Mouse (Mus musculus): ENCODE results near the gene Akt3.

The Akt3 gene

GRCm38 (mm10) chr1:177188708-177189107 is 69.3 kb downstream of the Akt3 start:
- no peak for DNase-seq (ENCODE audit: low spot score in 2 of 2)

DNA sequence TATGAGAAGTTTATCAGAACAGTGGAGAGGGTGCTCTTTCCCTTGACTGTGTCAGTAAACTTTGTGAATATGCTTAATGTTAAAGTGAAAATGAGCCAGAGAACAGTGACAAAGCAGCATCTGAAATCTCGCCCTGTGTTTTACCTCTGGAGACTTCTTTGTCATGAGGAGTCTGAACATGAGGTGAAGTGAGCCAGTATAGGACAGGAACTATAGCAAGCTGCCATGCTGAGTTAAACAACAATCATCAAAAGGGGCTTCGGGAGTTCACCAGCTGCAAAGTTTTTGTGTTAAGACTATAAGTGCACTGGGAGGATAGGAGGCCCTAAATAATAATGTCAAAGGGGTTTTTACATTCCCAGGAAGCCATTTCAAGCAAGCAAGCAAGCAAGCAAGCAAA is 71.3 kb downstream of the Akt3 start:
- DNase-seq (ENCODE audit: low spot score in 2 of 2) = no peak

DNA sequence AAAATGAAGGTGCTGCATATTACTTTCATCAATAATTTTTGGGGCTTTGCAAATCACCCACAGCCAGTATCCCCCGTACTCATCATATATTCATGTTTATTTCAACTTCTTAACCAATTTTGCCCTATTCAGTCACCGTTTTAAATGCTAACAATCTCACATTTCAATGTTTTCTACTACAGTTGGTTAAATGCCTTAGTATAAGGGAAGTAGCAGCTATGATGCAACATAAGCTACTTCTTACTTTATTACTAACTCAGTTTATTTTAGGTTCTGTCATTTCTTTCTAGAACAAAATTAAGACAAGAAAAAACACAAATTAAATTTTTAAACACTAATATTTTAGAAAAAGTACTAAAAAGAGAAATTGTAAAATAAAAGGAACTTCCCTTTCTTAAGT is 78.4 kb downstream of the Akt3 start:
- DNase-seq (ENCODE audit: low spot score in 2 of 2) = no peak

DNA sequence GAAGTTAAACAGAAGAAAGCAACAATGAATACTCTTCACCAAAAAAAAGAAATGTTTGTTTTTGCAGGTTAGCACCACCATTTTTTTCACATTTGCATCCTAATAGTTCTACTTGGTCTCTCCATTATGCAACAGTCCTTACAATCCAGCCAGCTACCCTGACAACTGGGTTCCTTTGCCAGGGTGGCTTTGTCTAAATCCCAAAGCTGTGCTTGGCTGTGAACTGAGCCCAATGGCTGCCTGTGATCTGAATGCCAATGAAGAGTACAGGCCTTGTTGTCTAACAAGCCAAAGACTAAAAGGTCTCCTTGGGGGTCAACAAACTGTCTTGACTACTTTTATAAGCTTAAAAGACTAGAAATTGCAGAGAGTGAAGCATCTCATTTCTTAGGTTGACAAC is 82.6 kb downstream of the Akt3 start:
- no peak for DNase-seq (ENCODE audit: low spot score in 2 of 2)

DNA sequence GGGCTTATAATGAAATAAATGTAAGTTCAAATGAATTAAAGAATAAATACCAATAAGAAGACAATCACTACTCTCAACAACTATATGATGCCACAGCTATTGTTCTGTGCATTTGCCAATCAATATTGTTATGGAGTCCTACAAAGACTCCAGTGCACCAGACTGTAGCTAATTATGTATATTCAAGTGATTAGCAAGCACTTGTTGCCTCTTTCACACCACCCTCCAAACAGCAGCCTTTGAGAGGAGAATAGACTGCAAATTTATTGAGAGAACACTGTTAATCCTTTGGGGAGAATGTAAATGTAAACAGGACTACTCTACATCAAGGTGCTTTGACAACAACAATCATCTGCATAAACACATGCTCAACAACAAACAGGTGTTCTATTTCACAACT is 86.7 kb downstream of the Akt3 start:
- no peak for DNase-seq (ENCODE audit: low spot score in 2 of 2)

DNA sequence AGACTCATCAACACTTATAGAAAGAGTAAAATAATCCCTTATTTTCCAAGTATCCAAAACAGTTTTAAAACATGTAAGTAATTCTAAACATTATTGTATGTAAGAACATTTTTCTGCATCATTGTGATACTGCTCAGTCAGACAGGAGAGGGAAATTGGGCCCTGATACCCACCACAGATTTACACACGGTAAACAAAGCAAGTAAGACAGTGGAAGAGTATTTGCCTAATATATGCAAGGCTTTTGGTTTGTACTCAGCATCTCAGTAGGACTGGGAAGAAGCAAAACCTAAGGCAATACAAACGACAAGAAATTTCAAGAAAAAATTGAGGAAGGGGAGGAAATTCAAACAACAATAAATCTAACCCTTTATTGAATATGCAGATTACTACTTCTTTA is 92.2 kb downstream of the Akt3 start:
- DNase-seq (ENCODE audit: low spot score in 2 of 2) = no peak

GRCm38 (mm10) chr1:177165336-177165735 is 92.7 kb downstream of the Akt3 start:
- no peak for DNase-seq (ENCODE audit: low spot score in 2 of 2)

DNA sequence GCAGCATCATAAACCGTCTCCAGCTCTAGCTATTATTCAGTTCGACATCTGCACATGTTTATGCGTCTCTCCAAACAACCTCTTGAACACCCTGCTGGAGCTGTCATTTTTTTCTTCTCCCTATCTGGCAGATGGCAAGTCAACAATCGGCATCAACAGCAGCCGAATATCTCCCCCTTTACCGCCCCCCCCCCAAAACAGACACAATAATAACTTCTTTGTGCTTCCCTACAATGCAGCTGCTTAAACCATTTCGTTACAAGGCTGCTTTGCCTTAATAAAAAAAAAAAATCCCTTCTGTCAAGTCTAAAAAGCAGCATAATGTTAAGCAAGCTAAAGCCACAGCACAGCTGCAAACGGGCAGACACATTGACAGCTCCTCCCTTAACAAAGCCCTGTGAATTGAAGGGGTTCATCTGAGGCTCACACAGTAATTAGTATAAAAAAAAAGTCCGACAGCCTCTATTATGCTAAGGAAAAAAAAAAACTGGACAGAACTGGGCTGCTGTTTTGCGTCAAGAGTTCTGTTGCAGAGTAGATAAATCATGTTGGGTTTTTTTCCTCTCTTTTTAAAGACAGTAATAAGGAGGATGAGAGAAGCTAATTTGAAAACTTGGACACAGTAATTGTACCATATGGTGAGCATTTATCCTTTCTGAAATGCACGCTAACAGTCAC is 107.5 kb downstream of the Akt3 start:
- no peak for DNase-seq (ENCODE audit: low spot score in 2 of 2)

DNA sequence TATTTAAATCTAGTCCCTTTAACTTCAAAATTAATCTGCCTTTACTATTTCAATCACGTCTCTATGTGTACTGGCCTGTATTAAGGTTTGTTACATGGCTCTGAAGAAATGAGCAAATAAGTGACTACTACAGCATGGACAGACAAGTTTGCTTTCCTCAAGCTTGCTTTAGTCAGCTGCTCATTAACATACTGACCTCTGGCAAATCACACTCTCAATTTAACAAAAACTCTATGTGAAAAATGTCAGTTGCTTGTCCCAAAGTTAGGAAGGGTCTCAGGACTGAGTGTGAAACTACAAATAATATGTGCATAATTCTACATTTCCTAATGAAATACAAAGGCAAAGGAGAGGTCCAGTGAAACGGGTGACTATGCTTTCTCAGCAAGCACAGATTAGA is 109.3 kb downstream of the Akt3 start:
- no peak for DNase-seq (ENCODE audit: low spot score in 2 of 2)

DNA sequence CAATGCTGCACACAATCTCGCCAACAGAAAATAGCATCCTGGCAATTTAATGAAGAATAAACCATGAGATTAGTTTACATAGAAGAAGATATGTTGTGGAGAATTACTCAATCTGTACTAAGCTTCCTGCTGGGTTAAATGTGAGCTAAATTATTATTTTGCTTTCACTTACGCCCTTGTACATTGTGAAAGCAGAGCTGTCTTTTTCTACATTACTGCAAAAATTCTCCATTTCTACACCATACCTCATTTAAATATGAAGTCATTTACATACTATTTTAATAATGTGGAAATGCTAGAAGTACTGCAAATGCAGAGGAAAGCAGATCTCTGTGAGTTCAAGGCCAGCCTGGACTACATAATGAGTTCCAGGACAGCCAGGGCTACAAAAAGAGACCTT is 116.5 kb downstream of the Akt3 start:
- no peak for DNase-seq (ENCODE audit: low spot score in 2 of 2)

DNA sequence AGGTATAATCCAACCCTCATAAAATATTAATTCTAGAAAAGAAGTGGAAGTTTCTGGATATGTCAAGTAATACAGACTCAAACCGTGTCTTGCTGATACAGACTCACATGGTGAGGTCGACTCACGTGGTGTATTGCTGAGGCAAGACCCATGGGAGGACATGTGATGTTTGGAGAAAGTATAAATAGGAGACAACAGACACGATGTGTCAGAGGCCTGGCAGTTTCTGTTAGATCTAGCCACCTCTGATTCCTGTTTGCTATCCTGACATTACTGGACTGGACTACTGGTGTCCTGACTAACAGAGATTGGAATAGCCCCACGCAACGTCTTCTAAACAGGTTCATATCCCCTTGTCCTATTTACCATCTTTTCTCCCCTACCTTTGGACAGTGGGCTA is 118.4 kb downstream of the Akt3 start:
- DNase-seq (ENCODE audit: low spot score in 2 of 2) = no peak

DNA sequence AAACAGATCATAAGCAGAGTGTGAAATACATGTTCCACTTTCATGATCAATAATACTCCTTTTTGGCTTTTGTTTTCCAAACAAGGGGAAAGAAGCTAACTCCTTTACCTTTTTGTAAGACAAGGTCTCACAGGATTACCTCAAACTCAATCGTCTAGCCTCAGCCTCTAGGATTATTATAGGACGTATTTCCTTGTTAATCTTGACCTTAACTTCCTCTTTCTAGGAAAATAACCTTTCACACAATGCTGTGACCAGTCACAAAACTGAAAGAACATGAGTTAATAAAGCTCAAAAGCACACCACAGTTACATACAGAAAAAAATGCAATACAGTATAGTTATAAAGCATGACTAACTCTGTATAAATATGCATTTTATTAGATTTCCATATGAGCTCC is 126.5 kb downstream of the Akt3 start:
- DNase-seq (ENCODE audit: low spot score in 2 of 2) = no peak

DNA sequence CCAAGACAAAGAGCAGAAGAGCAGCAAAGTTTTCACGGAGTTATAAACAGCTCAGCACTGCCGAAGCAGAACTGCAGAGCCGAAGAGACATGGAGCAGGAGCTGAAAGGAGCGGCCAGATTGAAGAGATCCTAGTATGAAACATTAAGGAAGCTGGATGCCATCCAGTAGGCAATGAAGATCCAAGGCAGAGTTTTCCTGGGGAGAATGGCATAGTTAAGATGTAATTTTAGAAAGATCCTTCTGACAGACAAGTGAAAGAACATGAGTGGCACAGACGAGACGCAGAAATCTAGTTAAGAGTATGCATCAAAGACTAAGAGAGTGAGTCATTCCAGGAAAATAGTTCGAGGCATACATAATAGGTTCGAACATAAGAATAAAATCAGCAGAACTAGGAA is 131.3 kb downstream of the Akt3 start:
- DNase-seq (ENCODE audit: low spot score in 2 of 2) = no peak

DNA sequence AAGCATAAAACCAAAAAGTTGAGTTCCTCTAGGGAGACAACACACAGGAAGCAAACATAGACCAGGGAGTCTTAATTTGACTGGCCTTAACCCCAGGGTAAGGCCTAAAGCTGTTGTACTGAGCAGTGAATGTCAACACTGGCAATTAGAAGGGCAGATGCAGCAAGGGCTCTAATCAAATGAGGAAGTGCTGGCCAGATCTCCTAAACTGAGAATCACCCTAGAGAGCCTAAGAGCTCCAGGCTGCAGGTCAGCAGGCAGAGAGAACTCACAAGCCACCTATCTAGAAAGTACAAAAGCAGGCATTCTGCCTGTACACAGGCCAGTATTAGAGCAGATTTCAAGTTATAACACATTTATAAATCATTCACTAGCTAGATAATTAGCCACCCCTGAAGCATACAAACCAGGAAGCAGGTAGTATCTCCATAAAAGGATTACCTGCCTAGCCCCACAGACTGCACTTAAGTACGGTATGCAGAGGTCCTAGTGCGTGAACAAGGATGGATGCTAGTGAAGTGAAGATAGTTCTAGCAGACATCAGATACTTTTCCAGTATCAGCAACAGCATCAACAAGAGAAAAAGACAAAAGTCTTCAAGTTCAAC is 147.2 kb downstream of the Akt3 start:
- no peak for DNase-seq (ENCODE audit: low spot score in 2 of 2)

GRCm38 (mm10) chr1:177090465-177090864 is 167.5 kb downstream of the Akt3 start:
- DNase-seq (ENCODE audit: low spot score in 2 of 2) = no peak

DNA sequence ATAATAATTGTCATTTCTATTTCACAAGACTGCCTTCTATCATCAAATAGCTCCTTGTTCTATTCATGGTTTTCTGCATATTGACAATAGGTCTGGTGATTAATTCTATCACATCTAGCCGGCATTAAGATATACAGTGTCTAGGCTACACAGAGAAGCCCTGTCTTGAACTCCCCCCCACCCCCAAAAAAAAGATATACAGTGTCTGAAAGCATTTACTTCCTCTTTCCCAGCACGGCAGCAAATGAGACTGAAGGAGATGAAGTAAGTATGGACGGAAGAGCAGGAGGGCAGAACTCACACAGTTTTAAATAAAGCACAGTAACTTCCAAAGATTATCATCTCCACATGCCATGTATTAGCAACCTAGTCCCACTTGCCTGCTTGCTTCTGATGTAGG is 168.5 kb downstream of the Akt3 start:
- DNase-seq (ENCODE audit: low spot score in 2 of 2) = no peak

DNA sequence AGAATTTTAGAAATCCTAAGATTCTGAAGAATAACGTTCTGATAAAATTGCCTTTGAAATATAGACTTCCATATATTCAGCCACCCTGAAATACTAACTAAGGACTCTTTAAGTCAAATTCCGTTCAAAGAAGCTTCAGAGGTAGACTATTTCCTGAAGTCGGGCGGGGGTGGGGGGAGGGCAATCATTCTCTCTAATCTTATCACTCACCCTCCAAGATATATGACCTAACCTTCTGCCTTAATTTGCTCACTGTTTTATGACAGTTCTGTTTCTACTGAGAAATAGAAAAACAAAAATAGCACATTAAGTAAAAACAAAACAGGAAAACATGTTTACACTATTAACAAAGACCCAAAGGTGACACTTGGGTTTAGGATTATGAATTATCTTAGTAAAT is 169.0 kb downstream of the Akt3 start:
- DNase-seq (ENCODE audit: low spot score in 2 of 2) = no peak

DNA sequence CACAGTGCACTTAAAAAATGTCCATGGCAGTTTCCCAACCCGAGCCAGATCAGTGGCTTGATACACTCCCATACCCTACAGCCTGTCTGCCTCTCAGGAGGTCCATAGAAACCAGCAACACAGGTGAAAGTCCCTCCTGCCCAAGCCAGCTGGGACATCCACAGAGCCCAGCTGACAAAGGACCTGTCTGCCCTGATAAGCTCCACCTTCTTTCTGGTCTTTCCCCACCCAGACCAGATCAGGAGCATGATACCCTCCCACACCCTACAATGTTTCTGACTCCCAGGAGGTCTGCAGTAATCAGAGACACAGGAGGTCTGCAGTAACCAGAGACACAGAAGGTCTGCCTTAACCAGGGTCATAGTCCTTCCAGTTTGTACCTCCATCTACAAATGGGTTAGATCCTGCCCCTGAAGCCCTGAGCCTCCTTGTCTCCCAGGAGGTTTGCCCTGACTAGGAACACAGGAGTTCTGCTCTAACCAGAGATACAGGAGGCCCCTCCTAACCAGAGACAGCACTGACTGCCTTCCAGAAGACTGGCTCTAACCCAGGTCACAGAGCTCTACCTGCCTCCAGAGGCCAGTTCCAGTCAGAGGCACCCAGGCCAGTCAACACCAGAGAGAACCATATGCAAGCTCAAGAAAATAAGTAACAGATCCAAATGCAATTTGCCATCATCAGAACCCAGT is 175.9 kb downstream of the Akt3 start:
- DNase-seq (ENCODE audit: low spot score in 2 of 2) = no peak

DNA sequence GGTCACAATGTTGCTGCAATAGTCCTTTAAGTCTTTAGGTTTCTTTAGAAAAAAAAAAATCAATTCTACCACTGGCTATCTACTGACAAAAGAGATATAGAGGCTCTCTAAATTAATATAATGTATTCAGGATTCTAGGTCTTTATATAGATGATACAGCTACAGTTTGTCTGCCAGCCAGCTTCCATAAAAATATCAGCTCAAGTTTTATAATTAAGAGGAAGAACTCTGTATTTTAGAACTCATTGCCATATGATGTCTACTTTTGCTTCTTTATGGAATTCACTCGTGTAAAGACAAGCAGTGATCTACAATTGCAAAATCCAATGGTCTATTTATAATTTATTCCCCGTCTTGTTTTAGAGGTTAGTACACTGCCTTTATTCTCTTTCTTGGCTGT is 188.8 kb downstream of the Akt3 start:
- DNase-seq (ENCODE audit: low spot score in 2 of 2) = no peak

DNA sequence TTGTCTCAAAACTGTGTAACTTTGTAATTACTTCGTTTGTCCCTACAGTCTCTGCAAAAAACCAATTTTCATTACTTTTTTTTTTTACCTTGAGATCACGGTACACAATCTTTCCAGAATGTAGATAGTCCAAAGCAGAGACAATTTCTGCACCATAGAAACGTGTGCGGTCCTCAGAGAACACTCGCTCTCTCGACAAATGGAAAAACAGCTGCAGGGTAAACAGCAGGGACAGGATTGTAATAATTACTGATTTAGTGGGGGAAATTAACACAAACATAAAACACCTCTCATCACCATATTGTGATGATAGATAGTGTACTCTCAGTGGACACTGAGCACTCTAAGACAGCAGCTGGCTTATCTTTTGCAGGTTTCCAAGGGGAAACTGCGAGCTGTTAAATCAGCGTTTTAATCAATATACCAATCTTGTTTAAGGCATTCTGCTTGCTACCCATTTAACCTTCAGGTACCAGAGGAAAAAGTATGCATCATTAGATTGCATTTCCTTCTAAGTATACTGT is 190.8 kb downstream of the Akt3 start:
- DNase-seq (ENCODE audit: low spot score in 2 of 2) = no peak

GRCm38 (mm10) chr1:177065732-177066131 is 192.3 kb downstream of the Akt3 start:
- no peak for DNase-seq (ENCODE audit: low spot score in 2 of 2)

- no peak for DNase-seq (ENCODE audit: low spot score in 2 of 2)
These were observed 196.2 kb downstream of the Akt3 start for GRCm38 (mm10) chr1:177061761-177062160.

DNA sequence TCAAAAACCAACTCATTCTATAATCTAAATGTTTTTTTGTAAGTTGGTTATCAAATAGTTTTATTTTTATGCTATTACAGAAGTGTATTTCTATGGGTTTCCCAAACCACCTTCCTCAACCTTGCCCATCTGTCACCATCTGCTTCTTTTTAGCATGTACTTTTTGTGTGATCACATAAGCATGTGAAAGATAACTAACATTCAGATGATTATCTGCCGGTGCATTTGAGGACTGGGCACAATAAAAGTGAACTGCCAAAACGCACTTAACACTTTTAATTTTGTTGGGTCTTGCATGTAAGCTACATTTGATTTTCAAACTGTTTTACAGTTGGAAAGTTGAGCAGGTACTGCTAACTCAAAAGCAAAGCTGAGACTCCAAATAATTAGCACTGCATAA is 203.1 kb downstream of the Akt3 start:
- DNase-seq (ENCODE audit: low spot score in 2 of 2) = no peak
